Mouse (Mus musculus) C2C12 (cell line): ENCODE results near the gene Gdpd5. TPM values are rescaled to one million over a fixed set of nuclear protein-coding genes. Genes with fewer than 3 reads are reported as not detected.

ENCODE experiments used
- H3K27me3 ChIP-seq: one replicate; pipeline ENCODE4 v1.6.1; 2011; ENCODE audit not compliant: control insufficient read depth, insufficient read depth, insufficient read length
- H3K36me3 ChIP-seq: one replicate; pipeline ENCODE4 v1.6.1; 2011; ENCODE audit not compliant: control insufficient read depth, insufficient read depth
- H3K4me3 ChIP-seq: one replicate; pipeline ENCODE4 v1.5.1; 2011; ENCODE audit warnings: mild to moderate bottlenecking, control low read depth; ENCODE audit not compliant: poor library complexity, insufficient read depth, severe bottlenecking
- H3K79me2 ChIP-seq: one replicate; pipeline ENCODE4 v1.6.1; 2011; ENCODE audit not compliant: control insufficient read depth, insufficient read depth
- H3K79me3 ChIP-seq: one replicate; pipeline ENCODE4 v1.6.1; 2011; ENCODE audit warnings: low read depth, control low read depth
- H3ac ChIP-seq: one replicate; pipeline ENCODE3; 2011; ENCODE audit warnings: low read depth; ENCODE audit not compliant: control insufficient read depth, insufficient read length
- CEBPB ChIP-seq: IDR thresholded peaks from one replicate; pipeline ENCODE4 v1.6.1; 2011; ENCODE audit warnings: low read depth, mild to moderate bottlenecking, control low read depth, moderate library complexity
- CTCF ChIP-seq: IDR thresholded peaks from one replicate; pipeline ENCODE4 v1.5.1; 2011; ENCODE audit not compliant: control insufficient read depth, insufficient read depth, insufficient read length
- FOSL1 ChIP-seq: IDR thresholded peaks from one replicate; pipeline ENCODE4 v1.8.0; 2011; ENCODE audit warnings: mild to moderate bottlenecking, low read length; ENCODE audit not compliant: poor library complexity, insufficient read depth, severe bottlenecking
- MAX ChIP-seq: IDR thresholded peaks from one replicate; pipeline ENCODE4 v1.6.1; 2011; ENCODE audit warnings: mild to moderate bottlenecking, control low read depth
- MYOD1 ChIP-seq: IDR thresholded peaks from one replicate; pipeline ENCODE4 v1.6.1; 2011; ENCODE audit warnings: low read depth; ENCODE audit not compliant: control insufficient read depth, insufficient read length
- MYOG ChIP-seq: IDR thresholded peaks from one replicate; pipeline ENCODE4 v1.6.1; 2011; ENCODE audit not compliant: control insufficient read depth, insufficient read length; ENCODE audit errors: extremely low read depth
- USF1 ChIP-seq: IDR thresholded peaks from one replicate; pipeline ENCODE4 v1.6.1; 2011; ENCODE audit warnings: low read depth, mild to moderate bottlenecking, control low read depth, moderate library complexity
- polyA plus RNA-seq: library from polyadenylated mRNA; unstranded; fragments of >200 nt; fragmentation: generic; extraction: Trizol; gene quantifications from one replicate; pipeline ENCODE4 v1.2.1, GENCODE M21; 2012; ENCODE audit warnings: missing spikeins

The Gdpd5 gene
- polyA plus RNA-seq, 1 experiment = 3.6 TPM

DNA sequence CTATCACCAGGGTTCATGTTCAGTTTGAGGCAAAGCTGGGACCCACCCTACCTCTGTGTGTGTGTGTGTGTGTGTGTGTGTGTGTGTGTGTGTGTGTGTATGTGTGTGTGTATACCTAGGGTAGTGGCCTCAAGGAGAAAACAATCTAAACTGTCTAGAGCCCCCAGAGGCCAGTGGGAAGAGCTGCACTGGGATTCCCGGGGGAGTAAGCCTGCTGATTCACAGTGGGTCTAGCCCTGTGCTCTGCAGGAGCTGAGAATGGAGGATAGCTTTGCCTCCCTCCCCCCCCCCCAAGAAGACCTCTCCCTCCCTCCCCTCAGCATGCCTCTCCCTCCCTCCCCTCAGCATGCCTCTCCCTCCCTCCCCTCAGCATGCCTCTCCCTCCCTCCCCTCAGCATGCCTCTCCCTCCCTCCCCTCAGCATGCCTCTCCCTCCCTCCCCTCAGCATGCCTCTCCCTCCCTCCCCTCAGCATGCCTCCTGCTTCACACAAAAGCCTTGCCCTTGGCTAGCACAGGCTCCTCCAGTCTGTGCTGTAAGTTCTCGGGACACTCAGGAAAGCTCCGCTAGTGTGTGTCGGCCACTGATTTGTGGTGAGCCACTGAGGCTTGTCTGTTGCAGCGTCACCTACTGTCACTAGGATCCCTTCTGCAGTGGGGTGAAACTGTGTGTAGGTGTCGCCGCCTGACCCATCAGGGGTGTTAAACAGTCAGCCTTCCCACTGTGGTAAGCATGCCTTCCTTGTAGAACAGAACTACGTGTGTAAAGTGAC, 24.4 kb downstream of the Gdpd5 start:
- H3K79me3 ChIP-seq = no peaks in the 10 kb centered on the region
- no peaks in the 10 kb centered on the region for H3K27me3 ChIP-seq
- H3K4me3 ChIP-seq = no peak overlapping the region
- no peak for TF ChIP-seq MYOD1
- no peak for TF ChIP-seq MYOG
- TF ChIP-seq MAX = no peak
- no peak for TF ChIP-seq CTCF
- no peak for TF ChIP-seq CEBPB
- TF ChIP-seq USF1 = no peak
- no peak for TF ChIP-seq FOSL1
- no peak overlapping the region for H3ac ChIP-seq
- no peaks in the 10 kb centered on the region for H3K79me2 ChIP-seq
- no peaks in the 10 kb centered on the region for H3K36me3 ChIP-seq

DNA sequence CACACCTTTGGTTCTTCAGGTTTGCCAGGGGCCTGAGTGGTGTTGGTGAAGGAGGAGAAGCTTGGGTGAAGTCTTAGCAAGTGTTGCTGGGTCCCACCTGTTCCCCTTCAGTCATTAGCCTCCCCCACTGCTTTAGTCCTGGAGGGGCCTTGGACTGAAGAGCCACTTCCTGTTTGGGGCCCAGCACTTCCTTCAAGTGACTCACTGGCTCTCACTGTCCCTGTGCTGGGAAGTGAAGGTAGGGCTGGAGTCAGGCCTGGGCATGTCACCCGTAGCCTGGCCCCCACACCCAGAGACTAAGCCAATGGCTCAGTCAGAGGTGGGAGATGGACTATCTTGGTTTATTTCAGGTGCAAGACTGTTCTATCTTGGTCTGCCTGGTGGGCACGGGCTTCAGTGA, 26.4 kb downstream of the Gdpd5 start:
- Histone ChIP-seq H3K79me3 (no peaks in the 10 kb centered on the region), H3K79me2 (no peaks in the 10 kb centered on the region), H3ac (no peak overlapping the region), H3K4me3 (no peak overlapping the region), H3K27me3 (no peaks in the 10 kb centered on the region), H3K36me3 (no peaks in the 10 kb centered on the region)
- TF ChIP-seq CEBPB (no peak), MYOD1 (peak; percentile 38)

DNA sequence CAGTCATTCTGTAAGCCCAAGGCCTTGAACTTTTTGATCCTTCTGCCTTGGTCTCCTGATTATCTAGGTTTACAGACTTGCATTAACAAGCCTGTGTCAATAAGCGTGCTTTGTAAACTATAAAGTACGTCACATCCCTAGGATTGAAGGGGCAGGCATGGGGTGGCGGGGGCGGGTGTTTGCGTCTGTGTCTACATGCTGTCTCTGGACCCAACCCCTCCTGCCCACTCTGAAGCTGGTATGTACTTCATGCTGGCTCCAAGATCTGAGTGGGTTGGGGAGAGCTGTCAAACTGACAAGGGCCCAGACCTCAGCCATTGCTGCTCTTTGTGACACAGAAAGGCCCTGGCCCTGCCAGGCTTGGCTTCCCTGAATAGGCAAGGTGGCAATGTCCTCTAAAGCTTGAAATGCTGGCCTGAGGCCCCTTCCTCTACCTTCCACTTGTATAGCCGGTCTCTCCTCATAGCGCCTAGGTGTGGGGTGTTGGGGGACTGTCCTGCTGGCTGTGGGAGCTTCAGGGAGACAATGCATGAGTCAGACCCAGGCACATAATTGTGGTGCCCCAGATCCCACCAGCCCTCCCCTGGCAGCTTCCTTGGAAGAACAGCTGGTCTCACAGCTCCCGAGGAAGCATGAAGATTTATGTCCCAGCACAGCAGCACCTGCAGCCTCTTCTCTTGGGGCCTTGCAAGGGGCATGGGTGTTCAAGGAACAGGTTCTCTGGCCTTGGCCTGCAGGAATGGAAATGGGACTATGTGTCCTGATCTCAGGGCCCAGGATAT, 28.4 kb downstream of the Gdpd5 start:
- Histone ChIP-seq H3K79me3 (no peaks in the 10 kb centered on the region), H3K79me2 (no peaks in the 10 kb centered on the region), H3ac (no peak overlapping the region), H3K36me3 (no peaks in the 10 kb centered on the region), H3K27me3 (no peaks in the 10 kb centered on the region), H3K4me3 (no peak overlapping the region)
- TF ChIP-seq USF1 (no peak), MYOD1 (peak; percentile 89)

DNA sequence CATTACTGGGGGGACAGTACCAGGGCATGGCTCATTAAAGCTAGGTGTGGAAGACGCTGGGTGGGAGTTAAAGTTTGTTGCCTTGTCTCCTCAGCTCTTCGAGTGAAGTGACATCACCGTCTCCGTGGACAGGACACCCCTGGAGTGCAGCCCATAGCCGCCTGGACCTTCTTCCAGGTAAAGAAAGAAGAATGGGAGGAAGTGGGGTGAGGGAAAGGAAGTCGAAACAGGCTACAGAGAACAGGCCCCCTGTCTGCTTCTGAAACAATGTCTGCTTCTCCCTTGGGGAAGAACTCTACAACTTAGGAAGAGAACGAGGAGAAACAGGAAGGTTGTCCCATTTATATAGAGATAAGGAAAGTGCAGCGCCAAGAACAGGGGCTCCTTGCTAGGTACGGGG, 29.1 kb downstream of the Gdpd5 start:
- Histone ChIP-seq H3K79me2 (no peaks in the 10 kb centered on the region), H3K27me3 (no peaks in the 10 kb centered on the region), H3K36me3 (no peaks in the 10 kb centered on the region), H3K4me3 (no peak overlapping the region), H3ac (no peak overlapping the region), H3K79me3 (no peaks in the 10 kb centered on the region)
- no peak for TF ChIP-seq MAX
- no peak for TF ChIP-seq MYOG
- no peak for TF ChIP-seq FOSL1
- no peak for TF ChIP-seq CEBPB
- no peak for TF ChIP-seq CTCF
- no peak for TF ChIP-seq USF1

DNA sequence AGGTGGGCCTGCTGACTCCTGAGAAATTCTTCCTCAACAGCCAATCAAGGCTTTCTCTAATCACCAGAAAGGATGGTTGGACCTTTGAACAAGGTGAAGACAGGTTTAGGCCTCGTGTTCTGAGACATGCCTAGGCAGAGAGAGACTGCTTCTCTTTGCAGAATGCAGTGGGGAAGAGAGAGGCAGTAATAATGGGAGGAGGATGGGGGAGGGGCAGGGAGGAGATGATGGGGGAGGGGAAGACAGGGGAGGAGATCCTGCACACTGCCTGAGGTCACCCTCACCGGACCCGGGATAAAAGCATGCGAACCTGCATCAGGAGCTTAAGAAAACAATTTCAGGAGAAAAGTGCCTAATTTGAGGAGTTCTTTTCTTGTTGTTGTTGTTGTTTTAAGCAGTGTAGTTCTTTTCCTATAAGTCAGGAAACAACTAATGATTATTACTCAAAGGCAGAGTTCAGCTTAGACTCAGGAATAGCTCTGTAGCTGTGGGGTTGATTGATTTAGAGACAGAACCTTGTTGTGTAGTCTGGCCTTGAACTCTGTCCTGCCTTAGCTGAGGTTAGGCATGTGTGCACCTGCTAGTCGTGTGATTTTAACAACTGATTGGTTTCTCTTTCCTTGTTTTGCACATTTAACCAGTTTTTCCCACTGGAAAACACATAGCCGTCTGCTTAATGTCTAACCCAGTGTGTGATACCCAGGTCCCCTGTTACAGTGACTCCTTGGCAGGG, 30.0 kb downstream of the Gdpd5 start:
- H3K79me3 ChIP-seq = no peaks in the 10 kb centered on the region
- H3ac ChIP-seq = no peak overlapping the region
- no peaks in the 10 kb centered on the region for H3K79me2 ChIP-seq
- H3K4me3 ChIP-seq = no peak overlapping the region
- no peaks in the 10 kb centered on the region for H3K36me3 ChIP-seq
- no peak for TF ChIP-seq FOSL1
- TF ChIP-seq MYOG = no peak
- TF ChIP-seq USF1 = no peak
- no peak for TF ChIP-seq CTCF
- TF ChIP-seq CEBPB = no peak
- no peak for TF ChIP-seq MYOD1
- no peak for TF ChIP-seq MAX
- H3K27me3 ChIP-seq = no peaks in the 10 kb centered on the region

DNA sequence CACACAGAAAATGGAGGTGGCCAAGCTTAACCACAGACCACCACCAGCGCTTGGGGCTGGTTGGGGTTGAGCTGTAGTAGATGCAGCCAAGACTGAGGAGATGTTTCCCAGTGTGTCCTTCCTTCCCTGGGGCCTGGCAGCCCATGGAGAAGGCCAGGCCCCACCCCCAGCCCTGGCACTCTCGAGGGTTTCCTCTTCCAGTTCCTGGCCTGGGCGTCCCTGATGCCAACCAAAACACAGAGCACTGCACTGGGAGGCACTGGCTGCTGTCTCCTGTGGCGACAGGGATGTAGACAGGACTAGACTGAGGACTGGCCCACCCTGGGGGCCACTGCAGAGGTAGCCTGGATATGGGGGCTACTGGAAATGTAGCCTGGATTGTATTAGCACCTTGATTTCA, 33.8 kb downstream of the Gdpd5 start:
- Histone ChIP-seq H3ac (no peak overlapping the region), H3K79me3 (no peaks in the 10 kb centered on the region), H3K79me2 (no peaks in the 10 kb centered on the region), H3K36me3 (no peaks in the 10 kb centered on the region), H3K4me3 (no peak overlapping the region), H3K27me3 (no peaks in the 10 kb centered on the region)
- no peak for TF ChIP-seq CEBPB
- TF ChIP-seq MYOG = no peak
- no peak for TF ChIP-seq CTCF
- TF ChIP-seq MYOD1 = no peak
